Mouse (Mus musculus): ENCODE results near the gene Krt71. TPM values are rescaled to one million over a fixed set of nuclear protein-coding genes. Genes with fewer than 3 reads are reported as not detected.

Krt71 gene
- total RNA-seq, 4 experiments from 2014 or later: not detected

DNA sequence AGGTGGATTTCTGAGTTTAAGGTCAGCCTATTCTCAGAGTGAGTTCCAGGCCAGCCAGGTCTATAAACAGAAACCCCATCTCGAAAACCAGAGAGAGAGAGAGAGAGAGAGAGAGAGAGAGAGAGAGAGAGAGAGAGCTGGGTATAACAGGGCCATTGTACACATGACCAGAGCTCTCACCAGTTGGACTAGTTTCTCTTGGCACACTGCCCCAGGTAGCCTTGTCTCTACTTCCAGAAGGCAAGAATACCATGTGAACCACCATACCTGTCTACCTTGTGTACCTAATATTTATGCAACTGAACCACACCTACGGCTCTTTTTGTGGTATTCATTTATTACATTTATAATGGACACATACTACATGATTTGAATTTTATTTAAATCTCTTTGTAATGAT lies 54.7 kb downstream of the Krt71 start:
- DNase-seq (ENCODE audit: low spot score in 2 of 2): no peak

Small RNAs within 50 kb of the gene (microRNA-seq; reads per million reads assigned to microRNA genes)
- gene Gm44323 (not detected), gene Gm44342 (not detected)

Other genes starting within 250 kb of the Krt71 start
- not detected for gene Gm49425, start 225.8 kb downstream of the Krt71 start, total RNA-seq (2022)
- gene Krt84, start 210.3 kb downstream of the Krt71 start, total RNA-seq (2022): not detected
- gene Krt82, start 192.4 kb downstream of the Krt71 start, total RNA-seq (2022): not detected
- gene Krt90, start 180.2 kb downstream of the Krt71 start, total RNA-seq (2022): not detected
- not detected for gene Krt75, start 169.2 kb downstream of the Krt71 start, total RNA-seq (2022)
- not detected for gene Gm5414, start 114.9 kb downstream of the Krt71 start, total RNA-seq (2022)
- gene Gm5478, start 95.7 kb downstream of the Krt71 start, total RNA-seq (2022): not detected
- not detected for gene Krt6b, start 62.8 kb downstream of the Krt71 start, total RNA-seq (2022)
- not detected for gene Krt6a, start 48.8 kb downstream of the Krt71 start, total RNA-seq (2022)
- not detected for gene Krt5, start 30.2 kb downstream of the Krt71 start, total RNA-seq (2022)
- not detected for gene Krt72, start 43.4 kb upstream of the Krt71 start, total RNA-seq (2022)
- not detected for gene Krt73, start 59.2 kb upstream of the Krt71 start, total RNA-seq (2022)
- not detected for gene Krt2, start 75.1 kb upstream of the Krt71 start, total RNA-seq (2022)
- gene Krt1, start 107.7 kb upstream of the Krt71 start, total RNA-seq (2022): not detected
- not detected for gene Krt77, start 126.6 kb upstream of the Krt71 start, total RNA-seq (2022)
- not detected for gene Krt76, start 149.8 kb upstream of the Krt71 start, total RNA-seq (2022)
- gene Krt4, start 181.6 kb upstream of the Krt71 start, total RNA-seq (2022): not detected
- not detected for gene Krt79, start 197.2 kb upstream of the Krt71 start, total RNA-seq (2022)
- not detected for gene Krt78, start 211.2 kb upstream of the Krt71 start, total RNA-seq (2022)